Mouse (Mus musculus): Measurements from ENCODE around the gene Tex45.

The Tex45 gene

GRCm38 (mm10) chr8:3470562-3470961 lies at the start of gene Tex45:
Gene Tex45, plus strand, starts transcription at chr8:3470862.
- no peak for DNase-seq

DNA sequence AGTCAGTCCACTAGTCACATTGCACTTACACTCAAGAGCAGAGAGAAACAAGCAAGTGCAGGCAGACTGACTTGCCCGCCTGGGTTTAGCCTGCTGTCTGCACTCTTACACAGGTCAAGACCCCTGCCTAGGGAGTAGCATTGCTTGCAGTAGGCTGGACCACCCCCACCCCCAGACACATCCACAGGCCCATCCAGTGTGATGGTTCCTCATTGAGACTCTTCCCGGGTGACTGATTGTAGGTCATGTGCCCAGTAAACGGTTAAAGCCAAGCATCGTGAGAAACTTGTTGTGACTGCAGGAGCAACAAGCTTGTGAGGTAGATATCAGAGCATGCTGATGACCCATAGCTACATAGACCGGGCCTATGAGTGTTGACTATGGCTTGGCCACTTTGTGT lies 49.2 kb upstream of the Tex45 start:
- DNase-seq: no peak

- no peak for DNase-seq
Observed at GRCm38 (mm10) chr8:3425217-3425616, 45.4 kb upstream of the Tex45 start.

GRCm38 (mm10) chr8:3426211-3426610 lies 44.5 kb upstream of the Tex45 start:
- DNase-seq: no peak

- no peak for DNase-seq
Observed at GRCm38 (mm10) chr8:3428426-3428825, 42.2 kb upstream of the Tex45 start.

DNA sequence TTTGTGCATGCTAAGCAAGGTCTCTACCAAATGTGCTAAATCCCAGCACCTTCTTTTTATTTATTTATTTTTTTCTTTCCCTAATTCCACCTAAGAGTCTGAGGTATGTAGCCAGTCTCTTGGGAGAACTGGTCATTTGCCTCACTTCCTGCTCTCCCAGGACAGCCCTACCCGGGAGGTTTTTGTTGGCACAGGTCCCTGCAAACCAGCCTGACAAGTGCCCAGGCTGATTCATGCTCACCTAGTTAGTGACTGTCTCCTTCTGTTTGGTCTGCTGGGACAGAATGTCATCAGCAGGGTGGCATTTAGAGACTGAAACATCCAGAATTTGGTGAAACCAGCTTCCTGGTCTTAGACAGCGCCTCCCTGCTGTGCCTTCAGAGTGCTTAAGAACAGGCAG lies 40.7 kb upstream of the Tex45 start:
- no peak for DNase-seq

- DNase-seq: no peak
Observed at GRCm38 (mm10) chr8:3431113-3431512, 39.5 kb upstream of the Tex45 start.

DNA sequence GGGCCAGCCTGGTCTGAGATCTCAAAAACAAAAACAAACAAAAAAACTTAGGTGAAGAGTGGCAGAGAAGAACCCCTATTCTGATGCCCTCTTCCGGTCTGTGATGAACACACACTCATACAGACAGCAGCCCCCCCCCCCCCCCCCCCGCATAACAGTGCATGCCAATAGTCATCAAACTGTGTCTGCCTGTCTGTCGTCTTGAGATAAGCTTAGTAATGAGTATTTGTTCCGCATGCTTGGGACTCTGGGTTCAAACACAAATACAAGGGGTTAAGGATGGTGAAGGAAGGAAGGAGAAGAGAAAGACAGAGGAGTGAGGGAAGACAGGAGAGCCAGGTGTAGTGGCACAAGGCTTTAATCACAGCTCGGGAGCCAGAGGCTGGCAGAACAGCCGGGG lies 34.2 kb upstream of the Tex45 start:
- no peak for DNase-seq

GRCm38 (mm10) chr8:3439510-3439909 lies 31.2 kb upstream of the Tex45 start:
- peak in 1 of 2 experiments; percentile 13 for DNase-seq

GRCm38 (mm10) chr8:3449226-3449625 lies 21.4 kb upstream of the Tex45 start:
- DNase-seq: no peak

DNA sequence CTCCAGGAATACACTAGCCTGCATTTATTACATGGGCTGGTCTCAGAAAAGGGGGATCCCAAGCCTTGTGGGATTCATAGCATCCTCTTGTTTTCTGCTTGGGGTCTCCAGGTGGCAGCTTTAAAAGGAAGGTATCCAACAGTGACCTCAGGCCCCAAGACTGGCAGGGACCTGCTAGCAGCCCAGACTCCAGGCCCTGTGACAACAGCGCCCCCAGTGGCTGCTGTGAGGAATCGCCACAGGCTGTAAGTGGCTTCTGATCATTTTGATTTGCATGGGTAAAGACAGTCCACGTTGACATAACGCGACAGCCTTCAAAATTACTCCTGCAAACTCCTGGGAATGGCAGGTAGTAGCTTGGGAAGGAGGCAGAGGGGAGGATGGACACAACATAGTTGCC lies 20.0 kb upstream of the Tex45 start:
- DNase-seq: peak in 1 of 2 experiments; percentile 46

- DNase-seq: no peak
Observed at GRCm38 (mm10) chr8:3451992-3452391, 18.7 kb upstream of the Tex45 start.

- DNase-seq: no peak
Observed at GRCm38 (mm10) chr8:3463248-3463647, 7.4 kb upstream of the Tex45 start.

GRCm38 (mm10) chr8:3464309-3464708 lies 6.4 kb upstream of the Tex45 start:
- DNase-seq: no peak

- peak; percentile 91 to 98 for DNase-seq
Observed at GRCm38 (mm10) chr8:3467006-3467885, 3.4 kb upstream of the Tex45 start, which contains the start of gene Pex11g. Gene Pex11g, minus strand, starts transcription at chr8:3467680.

GRCm38 (mm10) chr8:3467886-3468545 lies 2.6 kb upstream of the Tex45 start:
- DNase-seq: no peak

DNA sequence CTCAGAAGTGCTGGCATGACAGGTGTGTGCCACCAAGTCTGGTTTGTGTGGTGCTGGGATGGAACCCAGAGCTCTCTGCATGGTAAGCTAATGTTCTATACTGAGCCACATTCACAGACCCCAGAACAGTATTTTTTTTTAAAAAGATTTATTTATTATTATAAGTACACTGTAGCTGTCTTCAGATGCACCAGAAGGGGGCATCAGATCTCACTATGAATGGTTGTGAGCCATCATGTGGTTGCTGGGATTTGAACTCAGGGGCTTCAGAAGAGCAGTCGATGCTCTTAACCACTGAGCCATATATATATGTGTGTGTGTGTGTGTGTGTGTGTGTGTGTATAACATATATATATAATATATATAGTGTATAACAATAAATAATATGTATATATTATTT lies 1.8 kb upstream of the Tex45 start:
- DNase-seq: no peak

- no peak for DNase-seq
Observed at GRCm38 (mm10) chr8:3475715-3476429, 5.2 kb downstream of the Tex45 start.

DNA sequence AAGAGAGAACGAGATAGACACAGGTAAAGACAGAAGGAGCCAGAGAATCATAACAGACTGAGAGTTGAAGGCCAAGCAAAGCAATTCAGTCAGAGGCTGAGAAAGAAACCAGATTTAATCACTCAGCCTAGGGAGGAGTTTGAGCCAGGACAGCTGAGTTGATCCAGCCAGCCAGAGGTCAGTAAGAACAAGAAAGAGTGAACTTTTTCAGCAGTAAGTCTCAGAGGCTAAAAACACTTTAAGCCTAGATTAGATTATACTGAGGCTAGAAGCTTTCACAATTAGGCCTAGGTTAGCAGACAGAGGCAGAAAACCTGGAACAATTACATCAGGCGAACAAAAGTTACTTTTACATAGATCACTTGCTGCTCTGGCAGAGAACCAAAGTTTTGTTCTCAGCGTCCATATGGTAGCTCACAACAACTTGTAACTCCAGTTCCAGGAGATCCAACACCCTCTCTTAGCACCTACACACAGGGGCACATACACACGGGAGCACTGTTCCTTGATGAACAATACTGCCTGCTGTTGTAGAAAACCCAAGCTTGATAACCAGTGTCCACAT lies 9.6 kb downstream of the Tex45 start:
- no peak for DNase-seq

GRCm38 (mm10) chr8:3481605-3482004 lies 10.9 kb downstream of the Tex45 start:
- DNase-seq: no peak

DNA sequence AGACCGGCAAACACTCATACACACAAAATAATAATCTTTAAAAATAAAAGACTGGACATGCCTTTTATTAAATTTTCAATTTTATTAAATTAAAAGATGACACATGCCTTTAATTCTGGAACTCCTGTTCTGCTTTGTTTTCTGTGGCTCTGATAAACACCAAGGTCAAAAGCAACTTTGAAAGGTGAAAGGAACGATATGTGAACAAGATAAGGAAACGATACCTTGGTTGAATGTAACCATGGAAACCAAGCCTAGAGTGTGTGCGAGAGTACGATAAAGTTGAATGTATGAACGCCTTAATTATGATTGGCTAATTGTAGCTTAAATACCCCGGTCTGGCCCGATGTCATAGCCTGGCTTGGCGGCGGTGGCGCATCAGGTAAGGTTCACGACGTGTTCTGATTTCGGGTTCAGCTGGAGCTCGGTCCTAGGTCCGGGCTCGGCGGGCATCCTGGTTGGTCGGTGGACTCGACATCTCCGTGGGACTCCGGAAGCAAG lies 11.6 kb downstream of the Tex45 start:
- DNase-seq: no peak

- no peak for DNase-seq
Observed at GRCm38 (mm10) chr8:3483546-3483945, 12.9 kb downstream of the Tex45 start.

DNA sequence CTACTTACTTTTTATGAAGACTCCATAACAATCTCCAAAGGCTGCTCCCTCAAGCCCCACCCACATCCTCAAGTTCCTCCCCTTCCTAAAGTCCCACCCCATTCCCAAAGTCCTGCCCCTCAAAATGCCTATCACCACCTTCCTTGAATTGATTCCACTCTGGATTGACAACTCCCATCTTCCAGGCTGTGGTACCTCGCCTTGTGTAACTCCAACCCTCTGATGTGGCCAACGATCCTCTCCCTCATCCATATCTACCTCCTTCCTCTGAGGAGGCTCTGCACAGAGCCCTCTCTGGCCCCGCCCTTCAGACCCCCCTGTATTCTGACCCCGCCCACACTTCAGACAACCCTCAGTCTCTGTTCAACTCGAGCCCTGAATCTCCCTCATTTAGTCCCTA lies 14.5 kb downstream of the Tex45 start:
- DNase-seq: no peak
